ENCODE assay signal across 16 mouse cellular contexts in genomic region chr3:88274002-88274401, GRCm38 (mm10). TPM values are rescaled to one million over a fixed set of nuclear protein-coding genes. Genes with fewer than 3 reads are reported as not detected.
DNase-seq lines count a peak whose midpoint lies in the region; ATAC-seq and TF ChIP-seq lines count a peak whose summit lies in the region.
"Had no signal": no experiment of that assay in that cellular context is flagged by ENCODE, and none has a peak within 500 bp of the region (broad histone marks: within the 10 kb centered on the region; RNA-seq: fewer than 3 reads in every experiment).

No protein-coding gene starts in this region.

- no peak for DNase-seq in kidney, postnatal 0 days (ENCODE audit: low spot score)
- no peak for DNase-seq in kidney, postnatal 4 days
- DNase-seq in thymus, postnatal 4 days, result peak; percentile 26
- DNase-seq in thymus, postnatal 36 days, result no peak
- peak; percentile 82 for DNase-seq in ZHBTc4 (ENCODE audit: low read depth, low spot score)
- DNase-seq in MN1 (ENCODE audit: low spot score), result no peak
- DNase-seq in urinary bladder, postnatal 25 days (ENCODE audit: low spot score), result no peak
- DNase-seq: cerebellum, adult 9-11 months; layer of hippocampus, adult 9-11 months; right cerebral cortex, adult 18-20 months; thymus, adult 2 months had no signal

- no peak overlapping the region for H3K4me2 ChIP-seq in kidney, postnatal 0 days (ENCODE audit: low read length)
- H3K4me2 ChIP-seq: hindbrain, embryonic 15.5 days; kidney, embryonic 15.5 days; liver, embryonic 15.5 days; neural tube, embryonic 15.5 days had no signal

- 98% methylated on average over 4 of the region's 4 CpGs for WGBS in kidney, postnatal 0 days

- TF ChIP-seq CTCF in kidney, postnatal 0 days (IDR thresholded peaks at IDR 0.05; ENCODE audit: low read depth), result peak; percentile 36

- no peaks in the 10 kb centered on the region for H3K9me3 ChIP-seq in kidney, postnatal 0 days (replicated peaks; ENCODE audit: low read length)
- H3K9me3 ChIP-seq: hindbrain, embryonic 15.5 days; kidney, embryonic 15.5 days; liver, embryonic 15.5 days; neural tube, embryonic 15.5 days had no signal

- no peak overlapping the region for H3K27ac ChIP-seq in kidney, postnatal 0 days
- H3K27ac ChIP-seq: hindbrain, embryonic 15.5 days; kidney, embryonic 15.5 days; liver, embryonic 15.5 days; neural tube, embryonic 15.5 days had no signal

- H3K36me3 ChIP-seq in kidney, postnatal 0 days (ENCODE audit: insufficient read depth, low read length), result no peaks in the 10 kb centered on the region
- H3K36me3 ChIP-seq: hindbrain, embryonic 15.5 days; kidney, embryonic 15.5 days; liver, embryonic 15.5 days; neural tube, embryonic 15.5 days had no signal

- no peaks in the 10 kb centered on the region for H3K27me3 ChIP-seq in kidney, postnatal 0 days (ENCODE audit: insufficient read depth, low read length)
- H3K27me3 ChIP-seq: hindbrain, embryonic 15.5 days; kidney, embryonic 15.5 days; liver, embryonic 15.5 days; neural tube, embryonic 15.5 days had no signal

- ATAC-seq in kidney, postnatal 0 days (replicated peaks; ENCODE audit: low FRiP score, low read depth), result no peak

- H3K4me1 ChIP-seq in kidney, postnatal 0 days (replicated peaks; ENCODE audit: insufficient read depth, low read length), result no peaks in the 10 kb centered on the region
- H3K4me1 ChIP-seq: hindbrain, embryonic 15.5 days; kidney, embryonic 15.5 days; liver, embryonic 15.5 days; neural tube, embryonic 15.5 days had no signal

- H3K4me3 ChIP-seq in kidney, postnatal 0 days (replicated peaks; ENCODE audit: low read depth, low read length), result no peak overlapping the region
- H3K4me3 ChIP-seq: hindbrain, embryonic 15.5 days; kidney, embryonic 15.5 days; liver, embryonic 15.5 days; neural tube, embryonic 15.5 days had no signal

- no peak overlapping the region for H3K9ac ChIP-seq in kidney, postnatal 0 days (ENCODE audit: low read depth, low read length)
- H3K9ac ChIP-seq: hindbrain, embryonic 15.5 days; kidney, embryonic 15.5 days; liver, embryonic 15.5 days; neural tube, embryonic 15.5 days had no signal

RNA-seq across cellular contexts. Expression of gene Gm38392, which starts 13.0 kb away (rescaled TPM):
- polyA plus RNA-seq in kidney, postnatal 0 days (2015; fragmentation: Nextera tagmentation; extraction: Ambion mirVana), result 3.8 and 5.1 TPM in 2 replicates
- polyA plus RNA-seq: heart, embryonic 16.5 days; hindbrain, embryonic 15.5 days had no signal

RNA-seq across cellular contexts. Expression of gene Rhbg, which starts 19.5 kb away (rescaled TPM):
- 23.2 and 24.2 TPM in 2 replicates for polyA plus RNA-seq in kidney, postnatal 0 days (2015; fragmentation: Nextera tagmentation; extraction: Ambion mirVana)

RNA-seq across cellular contexts. Expression of gene Tsacc, which starts 22.8 kb away (rescaled TPM):
- polyA plus RNA-seq in kidney, postnatal 0 days (2015; fragmentation: Nextera tagmentation; extraction: Ambion mirVana), result 13.0 and 13.8 TPM in 2 replicates

RNA-seq across cellular contexts. Expression of gene Cct3, which starts 22.9 kb away (rescaled TPM):
- polyA plus RNA-seq in kidney, postnatal 0 days (2015; fragmentation: Nextera tagmentation; extraction: Ambion mirVana), result 373 and 411 TPM in 2 replicates

RNA-seq across cellular contexts. Expression of gene Glmp, which starts 50.8 kb away (rescaled TPM):
- polyA plus RNA-seq in kidney, postnatal 0 days (2015; fragmentation: Nextera tagmentation; extraction: Ambion mirVana), result 306 and 328 TPM in 2 replicates

Comparison
In these comparisons a context has a peak if more than half of its experiments do, and no peak if none do; other contexts are left out.
1. DNase-seq: peak in thymus, postnatal 4 days (single experiment) and ZHBTc4 (single experiment); none in kidney, postnatal 0 days (single experiment), kidney, postnatal 4 days (0 of 2), thymus, postnatal 36 days (0 of 2), MN1 (single experiment) and urinary bladder, postnatal 25 days (single experiment).